Mouse (Mus musculus): ENCODE data around the gene Ubald2. TPM values are rescaled to one million over a fixed set of nuclear protein-coding genes. Genes with fewer than 3 reads are reported as not detected.

Gene Ubald2
- polyA plus RNA-seq, 1 experiment from 2014 or later: 64.0 TPM

DNA sequence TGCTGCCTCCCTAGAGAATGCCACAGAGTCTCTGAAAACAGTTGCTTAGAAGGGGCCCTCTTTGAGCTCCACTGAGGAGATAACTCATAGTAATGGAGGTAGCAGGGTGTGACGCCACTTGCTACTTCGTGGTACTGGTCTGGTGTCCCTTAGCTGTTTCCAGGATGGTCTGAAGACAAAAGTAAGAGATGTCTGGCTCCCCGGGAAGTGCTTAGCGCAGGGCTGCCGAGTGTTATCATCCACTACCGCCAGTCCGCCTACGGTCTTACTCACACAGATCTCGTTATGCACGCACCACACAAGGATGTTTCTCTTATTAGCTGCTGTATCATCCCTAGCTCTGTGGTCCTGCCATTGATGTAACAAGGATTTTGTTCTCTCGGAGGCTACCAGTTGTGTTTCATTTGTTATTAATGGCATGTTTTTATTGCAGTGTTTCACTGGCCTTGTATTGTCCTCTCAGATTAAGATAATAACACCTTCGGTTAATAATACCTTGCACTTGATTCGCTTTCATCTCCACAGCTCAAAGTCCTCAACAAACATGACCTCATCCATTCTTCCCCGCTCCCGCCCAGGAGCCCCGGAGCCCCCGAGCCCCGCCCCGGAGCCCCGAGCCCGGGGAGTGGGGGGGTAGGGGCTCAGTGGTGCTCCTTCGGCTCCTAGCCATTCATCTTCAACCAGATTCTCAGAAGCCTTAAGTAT, 3.0 kb upstream of the Ubald2 start:
- Histone ChIP-seq H3K36me3 (ENCODE audit: control insufficient read depth, insufficient read depth, low read length) (no peaks in the 10 kb centered on the region), H3K4me3 (ENCODE audit: low read depth, low read length) (no peak overlapping the region), H3K9ac (replicated peaks; ENCODE audit: low read depth, low read length) (no peak overlapping the region), H3K4me2 (ENCODE audit: low read depth, low read length) (no peak overlapping the region), H3K4me1 (ENCODE audit: control insufficient read depth, insufficient read depth, low read length) (peaks cover 9% of the 10 kb centered on the region), H3K9me3 (ENCODE audit: control insufficient read depth, low read length) (no peaks in the 10 kb centered on the region), H3K27ac (ENCODE audit: low read depth, low read length) (no peak overlapping the region), H3K27me3 (ENCODE audit: control insufficient read depth, insufficient read depth, low read length) (no peaks in the 10 kb centered on the region)
- ATAC-seq (ENCODE audit: low read depth): no peak
- WGBS: 48% methylated on average over 22 of the region's 22 CpGs

- Histone ChIP-seq H3K4me3 (ENCODE audit: low read depth, low read length) (no peak overlapping the region), H3K4me2 (ENCODE audit: low read depth, low read length) (no peak overlapping the region), H3K4me1 (ENCODE audit: control insufficient read depth, insufficient read depth, low read length) (peaks cover 16% of the 10 kb centered on the region), H3K27me3 (ENCODE audit: control insufficient read depth, insufficient read depth, low read length) (no peaks in the 10 kb centered on the region), H3K27ac (ENCODE audit: low read depth, low read length) (no peak overlapping the region), H3K9ac (replicated peaks; ENCODE audit: low read depth, low read length) (no peak overlapping the region), H3K9me3 (ENCODE audit: control insufficient read depth, low read length) (no peaks in the 10 kb centered on the region), H3K36me3 (ENCODE audit: control insufficient read depth, insufficient read depth, low read length) (no peaks in the 10 kb centered on the region)
- no peak for ATAC-seq (ENCODE audit: low read depth)
- 64% methylated on average over 11 of the region's 11 CpGs for WGBS
Measured at GRCm38 (mm10) chr11:116431428-116432077, 2.3 kb upstream of the Ubald2 start.

DNA sequence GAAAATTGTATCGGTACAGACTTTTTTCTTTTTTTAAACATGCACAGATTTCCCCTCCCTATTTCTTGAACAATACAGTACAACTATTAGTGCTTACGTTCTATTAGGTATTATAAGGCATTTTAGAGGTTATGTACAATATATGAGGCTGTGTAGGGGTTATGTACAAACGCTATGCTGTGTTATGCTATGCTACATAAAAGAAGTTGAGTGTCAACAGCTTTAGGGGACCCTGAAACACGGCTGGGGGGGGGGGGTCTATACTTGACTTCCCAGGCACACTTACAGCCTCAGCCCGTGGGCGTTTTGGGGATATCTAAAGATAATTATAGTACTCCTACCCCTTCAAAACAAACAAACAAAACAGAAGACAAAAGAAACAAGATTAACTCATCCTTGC, 1.8 kb upstream of the Ubald2 start:
- Histone ChIP-seq H3K4me3 (ENCODE audit: low read depth, low read length) (no peak overlapping the region), H3K4me2 (ENCODE audit: low read depth, low read length) (no peak overlapping the region), H3K27me3 (ENCODE audit: control insufficient read depth, insufficient read depth, low read length) (no peaks in the 10 kb centered on the region), H3K9me3 (ENCODE audit: control insufficient read depth, low read length) (no peaks in the 10 kb centered on the region), H3K9ac (replicated peaks; ENCODE audit: low read depth, low read length) (no peak overlapping the region), H3K4me1 (ENCODE audit: control insufficient read depth, insufficient read depth, low read length) (peaks cover 21% of the 10 kb centered on the region), H3K27ac (ENCODE audit: low read depth, low read length) (no peak overlapping the region), H3K36me3 (ENCODE audit: control insufficient read depth, insufficient read depth, low read length) (0 out of 2 replicates have a peak, but pooled peaks cover 5% of the 10 kb centered on the region)
- WGBS: 73% methylated on average over 6 of the region's 6 CpGs
- no peak for ATAC-seq (ENCODE audit: low read depth)

- Histone ChIP-seq H3K9ac (replicated peaks; ENCODE audit: low read depth, low read length) (no peak overlapping the region), H3K4me3 (ENCODE audit: low read depth, low read length) (no peak overlapping the region), H3K4me2 (ENCODE audit: low read depth, low read length) (no peak overlapping the region; the same call in 1 of the 2 replicates), H3K4me1 (ENCODE audit: control insufficient read depth, insufficient read depth, low read length) (peaks cover 24% of the 10 kb centered on the region), H3K9me3 (ENCODE audit: control insufficient read depth, low read length) (no peaks in the 10 kb centered on the region), H3K36me3 (ENCODE audit: control insufficient read depth, insufficient read depth, low read length) (0 out of 2 replicates have a peak, but pooled peaks cover 5% of the 10 kb centered on the region), H3K27me3 (ENCODE audit: control insufficient read depth, insufficient read depth, low read length) (no peaks in the 10 kb centered on the region), H3K27ac (ENCODE audit: low read depth, low read length) (no peak overlapping the region)
- WGBS: 75% methylated on average over 8 of the region's 8 CpGs
- ATAC-seq (ENCODE audit: low read depth): no peak
Measured at GRCm38 (mm10) chr11:116432593-116433355, 1.1 kb upstream of the Ubald2 start.

- Histone ChIP-seq H3K9ac (replicated peaks; ENCODE audit: low read depth, low read length) (peak overlapping the region; percentile 94), H3K36me3 (ENCODE audit: control insufficient read depth, insufficient read depth, low read length) (peaks cover 10% of the 10 kb centered on the region), H3K27me3 (ENCODE audit: control insufficient read depth, insufficient read depth, low read length) (no peaks in the 10 kb centered on the region), H3K27ac (ENCODE audit: low read depth, low read length) (peak overlapping the region; percentile 92), H3K9me3 (ENCODE audit: control insufficient read depth, low read length) (no peaks in the 10 kb centered on the region), H3K4me3 (ENCODE audit: low read depth, low read length) (peak overlapping the region; percentile 78), H3K4me1 (ENCODE audit: control insufficient read depth, insufficient read depth, low read length) (peaks cover 24% of the 10 kb centered on the region), H3K4me2 (ENCODE audit: low read depth, low read length) (peak overlapping the region; percentile 88)
- under 1% methylated on average over 34 of the region's 67 CpGs for WGBS
- ATAC-seq (ENCODE audit: low read depth): peak; percentile 22
Measured at GRCm38 (mm10) chr11:116434287-116434966, 533 bp downstream of the Ubald2 start.

- H3K27me3 ChIP-seq (ENCODE audit: control insufficient read depth, insufficient read depth, low read length): no peaks in the 10 kb centered on the region
- H3K9me3 ChIP-seq (ENCODE audit: control insufficient read depth, low read length): no peaks in the 10 kb centered on the region
- peak overlapping the region; percentile 92 for H3K27ac ChIP-seq (ENCODE audit: low read depth, low read length)
- WGBS: 50% methylated on average over 12 of the region's 12 CpGs
- H3K4me2 ChIP-seq (ENCODE audit: low read depth, low read length): peak overlapping the region; percentile 88
- peaks cover 24% of the 10 kb centered on the region for H3K4me1 ChIP-seq (ENCODE audit: control insufficient read depth, insufficient read depth, low read length)
- peak overlapping the region; percentile 78 for H3K4me3 ChIP-seq (ENCODE audit: low read depth, low read length)
- ATAC-seq (ENCODE audit: low read depth): no peak
- H3K9ac ChIP-seq (replicated peaks; ENCODE audit: low read depth, low read length): peak overlapping the region; percentile 94
- peaks cover 10% of the 10 kb centered on the region for H3K36me3 ChIP-seq (ENCODE audit: control insufficient read depth, insufficient read depth, low read length)
Measured at GRCm38 (mm10) chr11:116434967-116435752, 1.3 kb downstream of the Ubald2 start.

DNA sequence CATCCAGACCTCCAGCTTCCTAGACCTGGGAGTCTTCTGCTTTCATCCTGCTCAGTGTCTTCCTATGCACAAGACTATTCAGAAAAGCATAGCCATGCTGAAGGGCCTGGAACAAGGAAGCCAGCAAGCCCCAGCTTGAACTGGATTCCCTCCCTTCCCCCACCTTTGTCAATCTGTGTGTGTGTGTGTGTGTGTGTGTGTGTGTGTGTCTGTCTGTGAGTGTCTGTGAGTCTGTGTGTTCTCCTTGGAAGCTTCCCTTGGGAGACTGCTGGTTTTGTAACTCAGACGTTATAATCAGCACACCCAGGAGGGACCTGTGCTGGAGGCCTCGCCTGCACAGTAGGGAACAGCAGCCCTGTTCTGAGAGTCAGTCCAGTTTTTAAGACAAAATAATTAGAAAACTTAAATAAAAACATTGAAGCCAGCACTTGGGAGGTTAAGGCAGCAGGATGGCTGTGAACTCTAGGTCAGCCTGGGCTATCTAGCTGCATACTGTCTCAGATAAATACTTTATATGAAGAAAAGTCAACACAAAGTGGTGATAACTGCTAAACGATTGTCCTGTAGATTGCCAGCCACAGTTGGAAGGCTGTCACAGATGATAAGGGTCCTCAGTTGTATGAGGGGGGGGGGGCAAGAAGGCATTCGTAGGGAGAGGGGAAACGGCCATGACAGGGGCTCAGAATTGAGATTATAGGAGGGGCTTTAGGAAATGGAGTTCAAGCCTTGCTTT, 2.3 kb downstream of the Ubald2 start:
- Histone ChIP-seq H3K36me3 (ENCODE audit: control insufficient read depth, insufficient read depth, low read length) (peaks cover 10% of the 10 kb centered on the region), H3K4me3 (ENCODE audit: low read depth, low read length) (peak overlapping the region; percentile 78; the same call in 1 of the 2 replicates), H3K4me1 (ENCODE audit: control insufficient read depth, insufficient read depth, low read length) (peaks cover 24% of the 10 kb centered on the region), H3K4me2 (ENCODE audit: low read depth, low read length) (peak overlapping the region; percentile 88), H3K27me3 (ENCODE audit: control insufficient read depth, insufficient read depth, low read length) (no peaks in the 10 kb centered on the region), H3K9me3 (ENCODE audit: control insufficient read depth, low read length) (no peaks in the 10 kb centered on the region), H3K27ac (ENCODE audit: low read depth, low read length) (no peak overlapping the region), H3K9ac (replicated peaks; ENCODE audit: low read depth, low read length) (peak overlapping the region; percentile 17; the same call in 1 of the 2 replicates)
- ATAC-seq (ENCODE audit: low read depth): no peak
- 59% methylated on average over 5 of the region's 5 CpGs for WGBS
